In the genomic region with DNA sequence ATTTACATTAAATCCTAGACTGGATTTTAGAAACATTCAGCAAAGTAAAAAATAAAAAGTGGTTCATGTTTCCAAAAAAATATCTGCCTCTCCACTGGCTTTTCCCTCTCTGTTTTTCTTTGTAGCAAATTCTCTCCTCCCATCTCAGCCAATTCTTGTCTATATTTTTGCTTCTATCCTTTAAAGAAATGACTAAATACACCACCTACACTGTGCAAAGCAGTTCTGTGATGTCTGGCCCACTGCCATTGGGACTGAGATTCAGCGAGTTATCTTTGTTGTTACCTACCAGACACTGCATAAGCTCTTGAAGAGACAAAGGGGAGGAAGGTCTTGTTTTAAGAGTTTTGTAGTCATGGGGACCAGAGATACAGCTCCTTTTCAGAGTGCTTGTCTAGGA, we compare ENCODE assay signal across 16 mouse cellular contexts.
DNase-seq lines count a peak whose midpoint lies in the region; ATAC-seq and TF ChIP-seq lines count a peak whose summit lies in the region.
"Had no signal": no experiment of that assay in that cellular context is flagged by ENCODE, and none has a peak within 500 bp of the region (broad histone marks: within the 10 kb centered on the region; RNA-seq: fewer than 3 reads in every experiment).

No protein-coding gene starts in this region.

- H3K27me3 ChIP-seq in hindbrain, embryonic 16.5 days (replicated peaks; ENCODE audit: control insufficient read depth, insufficient read depth, low read length) = no peaks in the 10 kb centered on the region
- H3K27me3 ChIP-seq in limb, embryonic 10.5 days (ENCODE audit: low read depth, poor library complexity, severe bottlenecking) = no peaks in the 10 kb centered on the region
- H3K27me3 ChIP-seq: liver, embryonic 13.5 days; neural tube, embryonic 12.5 days had no signal

- TF ChIP-seq CTCF in brain, embryonic 14.5 days (IDR thresholded peaks at IDR 0.05; ENCODE audit: borderline replicate concordance, extremely low read depth, insufficient read depth, insufficient read length) = no peak
- no peak for TF ChIP-seq CTCF in left cerebral cortex, adult 2 months (IDR thresholded peaks at IDR 0.05)

- H3K4me1 ChIP-seq in hindbrain, embryonic 16.5 days (ENCODE audit: control insufficient read depth, insufficient read depth, low read depth, low read length) = no peaks in the 10 kb centered on the region
- no peaks in the 10 kb centered on the region for H3K4me1 ChIP-seq in limb, embryonic 10.5 days
- H3K4me1 ChIP-seq: liver, embryonic 13.5 days; neural tube, embryonic 12.5 days had no signal

- no peaks in the 10 kb centered on the region for H3K9me3 ChIP-seq in hindbrain, embryonic 16.5 days (ENCODE audit: control insufficient read depth, low read length)
- no peaks in the 10 kb centered on the region for H3K9me3 ChIP-seq in limb, embryonic 10.5 days (replicated peaks)
- H3K9me3 ChIP-seq: neural tube, embryonic 12.5 days had no signal

- TF ChIP-seq POLR2A in brain, embryonic 14.5 days (IDR thresholded peaks at IDR 0.05; ENCODE audit: borderline replicate concordance, extremely low read depth, insufficient read depth, insufficient read length, poor library complexity, severe bottlenecking) = no peak

- no peak overlapping the region for H3K4me3 ChIP-seq in left cerebral cortex, adult 2 months
- no peak overlapping the region for H3K4me3 ChIP-seq in hindbrain, embryonic 16.5 days (ENCODE audit: low read length)
- H3K4me3 ChIP-seq in limb, embryonic 10.5 days = no peak overlapping the region
- H3K4me3 ChIP-seq: liver, embryonic 13.5 days; neural tube, embryonic 12.5 days had no signal

- no peak overlapping the region for H3K9ac ChIP-seq in hindbrain, embryonic 16.5 days (ENCODE audit: low read depth, low read length)
- H3K9ac ChIP-seq: liver, embryonic 13.5 days; neural tube, embryonic 12.5 days had no signal

- intact Hi-C loops in left cerebral cortex, adult 2 months (cut with DNase I) = loop anchor here (5.0 kb wide), 2 partner anchors 76 to 426 kb away; no protein-coding TSS in a partner anchor

- 38% methylated on average over 1 of the region's 1 CpGs for WGBS in hindbrain, embryonic 16.5 days
- WGBS in limb, embryonic 10.5 days = 70% methylated on average over 1 of the region's 1 CpGs

- no peak for ATAC-seq in hindbrain, embryonic 16.5 days
- ATAC-seq: CD4-positive, CD25-positive, alpha-beta regulatory T cell, adult 4 months; forebrain, embryonic 16.5 days; inflammation-experienced regulatory T-cells, adult 6 months had no signal

- peak; percentile 20 for DNase-seq in brain, embryonic 14.5 days (ENCODE audit: low read depth)
- peak; percentile 15 to 27 for DNase-seq in frontal cortex, postnatal 10 days (ENCODE audit: low spot score in 2 of 2)
- peak; percentile 39 to 73 for DNase-seq in left cerebral cortex, adult 2 months (ENCODE audit: extremely low spot score in 1 of 2, low spot score in 2 of 2)
- DNase-seq in right cerebral cortex, postnatal 14 days = peak; percentile 70
- no peak for DNase-seq in gastrocnemius, postnatal 4 days (ENCODE audit: low spot score in 2 of 2)
- no peak for DNase-seq in limb, embryonic 10.5 days (ENCODE audit: low spot score)
- DNase-seq: adrenal gland, postnatal 10 days; cerebellum, adult 9-10 months; liver, embryonic 13.5 days; thymus, postnatal 4 days had no signal

- H3K4me2 ChIP-seq in hindbrain, embryonic 16.5 days (ENCODE audit: low read length) = no peak overlapping the region
- H3K4me2 ChIP-seq: liver, embryonic 13.5 days; neural tube, embryonic 12.5 days had no signal

- H3K36me3 ChIP-seq in hindbrain, embryonic 16.5 days (ENCODE audit: control insufficient read depth, insufficient read depth, low read length) = no peaks in the 10 kb centered on the region
- H3K36me3 ChIP-seq in limb, embryonic 10.5 days = no peaks in the 10 kb centered on the region
- H3K36me3 ChIP-seq: liver, embryonic 13.5 days; neural tube, embryonic 12.5 days had no signal

- no peak overlapping the region for H3K27ac ChIP-seq in left cerebral cortex, adult 2 months
- H3K27ac ChIP-seq in hindbrain, embryonic 16.5 days (ENCODE audit: low read depth, low read length) = no peak overlapping the region
- H3K27ac ChIP-seq in limb, embryonic 10.5 days = no peak overlapping the region
- H3K27ac ChIP-seq: kidney, postnatal 0 days; liver, embryonic 13.5 days; neural tube, embryonic 12.5 days had no signal

Comparison
In these comparisons a context has a peak if more than half of its experiments do, and no peak if none do; other contexts are left out.
1. DNase-seq: peak in brain, embryonic 14.5 days (single experiment), frontal cortex, postnatal 10 days (2 of 2), left cerebral cortex, adult 2 months (2 of 2) and right cerebral cortex, postnatal 14 days (single experiment); none in gastrocnemius, postnatal 4 days (0 of 2) and limb, embryonic 10.5 days (single experiment).